Mouse (Mus musculus): ENCODE results near the gene Irs1. TPM values are rescaled to one million over a fixed set of nuclear protein-coding genes. Genes with fewer than 3 reads are reported as not detected.
A peak's percentile ranks its signal among the peaks of the same experiment; 100 is the strongest.

Gene Irs1
- polyA plus RNA-seq, 1 experiment from 2014 or later, result 7.4 TPM

GRCm38 (mm10) chr1:82291930-82292712 lies 905 bp upstream of the Irs1 start:
- DNase-seq (ENCODE audit: low spot score), result peak; percentile 47
- 2% methylated on average over 23 of the region's 23 CpGs for WGBS
- Histone ChIP-seq H3K4me2 (ENCODE audit: low read depth, severe bottlenecking) (peak overlapping the region; percentile 93), H3K27me3 (ENCODE audit: control insufficient read depth, insufficient read depth, low read length) (no peaks in the 10 kb centered on the region), H3K9me3 (ENCODE audit: control insufficient read depth, low read length) (no peaks in the 10 kb centered on the region; the same call in 1 of the 2 replicates), H3K36me3 (ENCODE audit: control insufficient read depth, insufficient read depth, low read length) (peaks cover 9% of the 10 kb centered on the region), H3K4me1 (ENCODE audit: control insufficient read depth, insufficient read depth, low read length) (peaks cover 21% of the 10 kb centered on the region), H3K27ac (replicated peaks; ENCODE audit: low read depth, low read length) (peak overlapping the region; percentile 92), H3K9ac (ENCODE audit: low read length) (peak overlapping the region; percentile 82), H3K4me3 (ENCODE audit: low read depth, low read length) (peak overlapping the region; percentile 81)
- peak; percentile 37 for ATAC-seq (ENCODE audit: insufficient number of reproducible peaks, low FRiP score, low TSS enrichment, low read depth)

- H3K4me2 ChIP-seq (ENCODE audit: low read depth, severe bottlenecking), result peak overlapping the region; percentile 93
- no peaks in the 10 kb centered on the region; the same call in 1 of the 2 replicates for H3K9me3 ChIP-seq (ENCODE audit: control insufficient read depth, low read length)
- peak overlapping the region; percentile 81 for H3K4me3 ChIP-seq (ENCODE audit: low read depth, low read length)
- peak overlapping the region; percentile 92 for H3K27ac ChIP-seq (replicated peaks; ENCODE audit: low read depth, low read length)
- no peaks in the 10 kb centered on the region for H3K27me3 ChIP-seq (ENCODE audit: control insufficient read depth, insufficient read depth, low read length)
- H3K9ac ChIP-seq (ENCODE audit: low read length), result peak overlapping the region; percentile 82
- H3K4me1 ChIP-seq (ENCODE audit: control insufficient read depth, insufficient read depth, low read length), result peaks cover 28% of the 10 kb centered on the region
- 0% methylated on average over 31 of the region's 31 CpGs for WGBS
- DNase-seq (ENCODE audit: low spot score) (peak; percentile 83), ATAC-seq (ENCODE audit: insufficient number of reproducible peaks, low FRiP score, low TSS enrichment, low read depth) (peak; percentile 41)
- peaks cover 9% of the 10 kb centered on the region for H3K36me3 ChIP-seq (ENCODE audit: control insufficient read depth, insufficient read depth, low read length)
These were observed 479 bp downstream of the Irs1 start for GRCm38 (mm10) chr1:82290723-82291150.

- ATAC-seq (ENCODE audit: insufficient number of reproducible peaks, low FRiP score, low TSS enrichment, low read depth) (no peak), DNase-seq (ENCODE audit: low spot score) (peak; percentile 74)
These were observed 1.1 kb downstream of the Irs1 start for GRCm38 (mm10) chr1:82289990-82290681.

GRCm38 (mm10) chr1:82289116-82289989 lies 1.9 kb downstream of the Irs1 start:
- Histone ChIP-seq H3K27me3 (ENCODE audit: control insufficient read depth, insufficient read depth, low read length) (no peaks in the 10 kb centered on the region), H3K4me1 (ENCODE audit: control insufficient read depth, insufficient read depth, low read length) (peaks cover 30% of the 10 kb centered on the region), H3K9me3 (ENCODE audit: control insufficient read depth, low read length) (no peaks in the 10 kb centered on the region; the same call in 1 of the 2 replicates), H3K9ac (ENCODE audit: low read length) (peak overlapping the region; percentile 82), H3K36me3 (ENCODE audit: control insufficient read depth, insufficient read depth, low read length) (peaks cover 9% of the 10 kb centered on the region), H3K27ac (replicated peaks; ENCODE audit: low read depth, low read length) (0 out of 2 replicates have a peak overlapping the region, but pooled peaks have one; percentile 6), H3K4me2 (ENCODE audit: low read depth, severe bottlenecking) (peak overlapping the region; percentile 93), H3K4me3 (ENCODE audit: low read depth, low read length) (peak overlapping the region; percentile 81)
- WGBS, result 71% methylated on average over 35 of the region's 35 CpGs
- DNase-seq (ENCODE audit: low spot score) (no peak), ATAC-seq (ENCODE audit: insufficient number of reproducible peaks, low FRiP score, low TSS enrichment, low read depth) (no peak)

More at GRCm38 (mm10) chr1:82289990-82290681, 1.1 kb downstream of the Irs1 start:
- peak overlapping the region; percentile 92 for H3K27ac ChIP-seq (replicated peaks; ENCODE audit: low read depth, low read length)
- H3K27me3 ChIP-seq (ENCODE audit: control insufficient read depth, insufficient read depth, low read length), result no peaks in the 10 kb centered on the region
- peaks cover 28% of the 10 kb centered on the region for H3K4me1 ChIP-seq (ENCODE audit: control insufficient read depth, insufficient read depth, low read length)
- peak overlapping the region; percentile 93 for H3K4me2 ChIP-seq (ENCODE audit: low read depth, severe bottlenecking)
- peaks cover 9% of the 10 kb centered on the region for H3K36me3 ChIP-seq (ENCODE audit: control insufficient read depth, insufficient read depth, low read length)
- WGBS, result under 1% methylated on average over 45 of the region's 45 CpGs
- H3K9ac ChIP-seq (ENCODE audit: low read length), result peak overlapping the region; percentile 82
- peak overlapping the region; percentile 81 for H3K4me3 ChIP-seq (ENCODE audit: low read depth, low read length)
- H3K9me3 ChIP-seq (ENCODE audit: control insufficient read depth, low read length), result no peaks in the 10 kb centered on the region; the same call in 1 of the 2 replicates

- Histone ChIP-seq H3K4me1 (ENCODE audit: control insufficient read depth, insufficient read depth, low read length) (peaks cover 31% of the 10 kb centered on the region), H3K4me2 (ENCODE audit: low read depth, severe bottlenecking) (peak overlapping the region; percentile 93; the same call in 1 of the 2 replicates), H3K9me3 (ENCODE audit: control insufficient read depth, low read length) (no peaks in the 10 kb centered on the region; the same call in 1 of the 2 replicates), H3K4me3 (ENCODE audit: low read depth, low read length) (no peak overlapping the region; the same call in 1 of the 2 replicates), H3K27me3 (ENCODE audit: control insufficient read depth, insufficient read depth, low read length) (no peaks in the 10 kb centered on the region), H3K9ac (ENCODE audit: low read length) (no peak overlapping the region), H3K36me3 (ENCODE audit: control insufficient read depth, insufficient read depth, low read length) (peaks cover 9% of the 10 kb centered on the region), H3K27ac (replicated peaks; ENCODE audit: low read depth, low read length) (no peak overlapping the region)
- ATAC-seq (ENCODE audit: insufficient number of reproducible peaks, low FRiP score, low TSS enrichment, low read depth) (no peak), DNase-seq (ENCODE audit: low spot score) (no peak)
- 92% methylated on average over 18 of the region's 18 CpGs for WGBS
These were observed 2.7 kb downstream of the Irs1 start for GRCm38 (mm10) chr1:82288421-82288990.

GRCm38 (mm10) chr1:82287776-82288325 lies 3.4 kb downstream of the Irs1 start:
- 92% methylated on average over 16 of the region's 16 CpGs for WGBS
- H3K36me3 ChIP-seq (ENCODE audit: control insufficient read depth, insufficient read depth, low read length), result peaks cover 9% of the 10 kb centered on the region
- DNase-seq (ENCODE audit: low spot score) (no peak), ATAC-seq (ENCODE audit: insufficient number of reproducible peaks, low FRiP score, low TSS enrichment, low read depth) (no peak)
- H3K9ac ChIP-seq (ENCODE audit: low read length), result no peak overlapping the region
- H3K27ac ChIP-seq (replicated peaks; ENCODE audit: low read depth, low read length), result no peak overlapping the region
- no peaks in the 10 kb centered on the region for H3K27me3 ChIP-seq (ENCODE audit: control insufficient read depth, insufficient read depth, low read length)
- H3K4me2 ChIP-seq (ENCODE audit: low read depth, severe bottlenecking), result peak overlapping the region; percentile 48
- H3K4me1 ChIP-seq (ENCODE audit: control insufficient read depth, insufficient read depth, low read length), result peaks cover 29% of the 10 kb centered on the region
- no peaks in the 10 kb centered on the region; the same call in 1 of the 2 replicates for H3K9me3 ChIP-seq (ENCODE audit: control insufficient read depth, low read length)
- peak overlapping the region; percentile 27 for H3K4me3 ChIP-seq (ENCODE audit: low read depth, low read length)

GRCm38 (mm10) chr1:82287052-82287775 lies 4.0 kb downstream of the Irs1 start:
- no peak for DNase-seq (ENCODE audit: low spot score)
- Histone ChIP-seq H3K9me3 (ENCODE audit: control insufficient read depth, low read length) (no peaks in the 10 kb centered on the region; the same call in 1 of the 2 replicates), H3K4me3 (ENCODE audit: low read depth, low read length) (peak overlapping the region; percentile 27), H3K4me2 (ENCODE audit: low read depth, severe bottlenecking) (peak overlapping the region; percentile 48), H3K27me3 (ENCODE audit: control insufficient read depth, insufficient read depth, low read length) (no peaks in the 10 kb centered on the region), H3K36me3 (ENCODE audit: control insufficient read depth, insufficient read depth, low read length) (peaks cover 9% of the 10 kb centered on the region), H3K9ac (ENCODE audit: low read length) (no peak overlapping the region), H3K4me1 (ENCODE audit: control insufficient read depth, insufficient read depth, low read length) (peaks cover 34% of the 10 kb centered on the region), H3K27ac (replicated peaks; ENCODE audit: low read depth, low read length) (no peak overlapping the region)
- 75% methylated on average over 22 of the region's 22 CpGs for WGBS
- ATAC-seq (ENCODE audit: insufficient number of reproducible peaks, low FRiP score, low TSS enrichment, low read depth), result no peak

Data from limb, embryonic 11.5 days (tissue).